Mouse (Mus musculus) CD4-positive naive resting alpha-beta T cell, adult 76 days (primary cell): ENCODE data around the gene Zfp148. TPM values are rescaled to one million over a fixed set of nuclear protein-coding genes. Genes with fewer than 3 reads are reported as not detected.

Experiments
- total RNA-seq: library from RNA; stranded (reverse); gene quantifications from one replicate; pipeline ENCODE4 v1.2.4, GENCODE M21; 2023

The Zfp148 gene
- total RNA-seq, result 98.0 TPM

GRCm38 (mm10) chr16:33379944-33380881 lies at the start of gene Zfp148:
Zfp148 (plus strand) TSS chr16:33380836.

GRCm38 (mm10) chr16:33516807-33517565 lies 136.3 kb downstream of the Zfp148 start, which contains the start of gene Slc12a8:
Slc12a8 (plus strand) TSS chr16:33517328.

Other genes starting within 250 kb of the Zfp148 start
- gene Osbpl11, start 195.8 kb upstream of the Zfp148 start, total RNA-seq, result 25.4 TPM
- gene Snx4, start 129.4 kb upstream of the Zfp148 start, total RNA-seq, result 59.0 TPM
- 0.35 TPM for gene Slc12a8, start 136.5 kb downstream of the Zfp148 start, total RNA-seq